Mouse (Mus musculus): ENCODE measurements around the gene Chmp6. TPM values are rescaled to one million over a fixed set of nuclear protein-coding genes. Genes with fewer than 3 reads are reported as not detected.
A peak's percentile ranks its signal among the peaks of the same experiment; 100 is the strongest.

The Chmp6 gene
- polyA plus RNA-seq, 1 experiment from 2014 or later: 94.0 TPM

- Histone ChIP-seq H3K4me3 (ENCODE audit: low read length) (no peak overlapping the region), H3K4me1 (ENCODE audit: control insufficient read depth, insufficient read depth, low read length) (peaks cover 42% of the 10 kb centered on the region), H3K9ac (ENCODE audit: low read depth, low read length) (no peak overlapping the region), H3K4me2 (replicated peaks; ENCODE audit: low read depth, low read length) (no peak overlapping the region; the same call in 1 of the 2 replicates), H3K9me3 (ENCODE audit: control insufficient read depth, low read length) (no peaks in the 10 kb centered on the region), H3K27me3 (ENCODE audit: control insufficient read depth, insufficient read depth, low read length) (no peaks in the 10 kb centered on the region), H3K36me3 (ENCODE audit: control insufficient read depth, insufficient read depth, low read length) (no peaks in the 10 kb centered on the region), H3K27ac (ENCODE audit: low read depth, low read length) (no peak overlapping the region)
- WGBS: 75% methylated on average over 7 of the region's 7 CpGs
- no peak for ATAC-seq (ENCODE audit: low FRiP score, low TSS enrichment)
Observed at GRCm38 (mm10) chr11:119945343-119945742, 32.1 kb downstream of the Chmp6 start.

DNA sequence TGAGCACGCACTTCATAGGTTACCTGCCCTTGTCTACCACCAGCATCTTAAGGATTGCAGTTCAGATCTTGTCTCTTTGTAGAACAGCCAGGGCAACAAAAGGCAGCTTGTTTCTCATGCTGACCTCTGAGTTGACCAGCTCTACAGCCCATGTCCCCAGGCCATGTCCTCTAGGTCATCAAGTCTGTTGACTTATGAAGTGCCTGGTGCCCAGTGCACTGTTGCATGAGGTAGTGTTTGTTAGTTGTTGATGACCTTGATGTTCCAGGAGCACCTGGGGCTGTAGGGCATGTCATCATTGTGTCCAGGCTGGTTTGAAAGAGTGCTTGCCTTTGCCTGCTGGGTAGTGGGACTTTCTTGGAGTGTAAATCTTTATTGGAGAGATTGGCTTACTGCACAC is 34.2 kb downstream of the Chmp6 start:
- Histone ChIP-seq H3K9me3 (ENCODE audit: control insufficient read depth, low read length) (no peaks in the 10 kb centered on the region), H3K27me3 (ENCODE audit: control insufficient read depth, insufficient read depth, low read length) (no peaks in the 10 kb centered on the region), H3K9ac (ENCODE audit: low read depth, low read length) (no peak overlapping the region), H3K4me2 (replicated peaks; ENCODE audit: low read depth, low read length) (no peak overlapping the region), H3K36me3 (ENCODE audit: control insufficient read depth, insufficient read depth, low read length) (no peaks in the 10 kb centered on the region), H3K4me1 (ENCODE audit: control insufficient read depth, insufficient read depth, low read length) (peaks cover 26% of the 10 kb centered on the region), H3K4me3 (ENCODE audit: low read length) (no peak overlapping the region), H3K27ac (ENCODE audit: low read depth, low read length) (no peak overlapping the region)
- ATAC-seq (ENCODE audit: low FRiP score, low TSS enrichment): no peak
- WGBS: 86% methylated on average over 1 of the region's 1 CpGs

GRCm38 (mm10) chr11:119947897-119948296 is 34.7 kb downstream of the Chmp6 start:
- Histone ChIP-seq H3K27ac (ENCODE audit: low read depth, low read length) (no peak overlapping the region), H3K9ac (ENCODE audit: low read depth, low read length) (no peak overlapping the region), H3K4me2 (replicated peaks; ENCODE audit: low read depth, low read length) (no peak overlapping the region), H3K4me3 (ENCODE audit: low read length) (no peak overlapping the region), H3K36me3 (ENCODE audit: control insufficient read depth, insufficient read depth, low read length) (no peaks in the 10 kb centered on the region), H3K4me1 (ENCODE audit: control insufficient read depth, insufficient read depth, low read length) (peaks cover 30% of the 10 kb centered on the region), H3K9me3 (ENCODE audit: control insufficient read depth, low read length) (no peaks in the 10 kb centered on the region), H3K27me3 (ENCODE audit: control insufficient read depth, insufficient read depth, low read length) (no peaks in the 10 kb centered on the region)
- 34% methylated on average over 2 of the region's 2 CpGs for WGBS
- ATAC-seq (ENCODE audit: low FRiP score, low TSS enrichment): no peak

DNA sequence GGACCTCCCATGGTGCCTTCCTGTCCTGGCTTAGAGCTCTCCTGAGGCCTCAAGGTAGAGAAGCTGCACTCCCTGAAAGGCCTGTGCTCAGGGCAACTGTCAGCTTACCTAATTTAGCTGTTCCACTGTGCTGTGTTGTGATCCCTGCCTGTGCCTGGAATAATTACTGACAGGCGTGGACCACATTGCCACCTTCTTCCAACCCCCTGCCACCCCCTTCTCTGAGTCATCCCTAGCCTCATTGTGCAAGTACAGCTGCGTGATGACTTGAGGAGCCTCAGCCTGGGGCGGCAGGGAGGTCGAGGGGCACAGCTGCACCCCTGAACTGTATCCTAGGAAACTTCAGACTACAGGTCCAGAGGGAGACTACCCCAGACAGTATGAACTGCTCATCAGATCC is 35.1 kb downstream of the Chmp6 start:
- Histone ChIP-seq H3K27me3 (ENCODE audit: control insufficient read depth, insufficient read depth, low read length) (no peaks in the 10 kb centered on the region), H3K36me3 (ENCODE audit: control insufficient read depth, insufficient read depth, low read length) (no peaks in the 10 kb centered on the region), H3K4me1 (ENCODE audit: control insufficient read depth, insufficient read depth, low read length) (peaks cover 35% of the 10 kb centered on the region), H3K27ac (ENCODE audit: low read depth, low read length) (no peak overlapping the region), H3K4me2 (replicated peaks; ENCODE audit: low read depth, low read length) (no peak overlapping the region), H3K4me3 (ENCODE audit: low read length) (no peak overlapping the region), H3K9ac (ENCODE audit: low read depth, low read length) (no peak overlapping the region), H3K9me3 (ENCODE audit: control insufficient read depth, low read length) (no peaks in the 10 kb centered on the region)
- no peak for ATAC-seq (ENCODE audit: low FRiP score, low TSS enrichment)
- 70% methylated on average over 4 of the region's 4 CpGs for WGBS

GRCm38 (mm10) chr11:119948803-119949202 is 35.6 kb downstream of the Chmp6 start:
- Histone ChIP-seq H3K27ac (ENCODE audit: low read depth, low read length) (no peak overlapping the region), H3K4me3 (ENCODE audit: low read length) (no peak overlapping the region), H3K27me3 (ENCODE audit: control insufficient read depth, insufficient read depth, low read length) (no peaks in the 10 kb centered on the region), H3K9ac (ENCODE audit: low read depth, low read length) (no peak overlapping the region), H3K9me3 (ENCODE audit: control insufficient read depth, low read length) (no peaks in the 10 kb centered on the region), H3K4me1 (ENCODE audit: control insufficient read depth, insufficient read depth, low read length) (peaks cover 34% of the 10 kb centered on the region), H3K4me2 (replicated peaks; ENCODE audit: low read depth, low read length) (no peak overlapping the region), H3K36me3 (ENCODE audit: control insufficient read depth, insufficient read depth, low read length) (no peaks in the 10 kb centered on the region)
- ATAC-seq (ENCODE audit: low FRiP score, low TSS enrichment): no peak
- WGBS: 87% methylated on average over 2 of the region's 2 CpGs

- WGBS: 95% methylated on average over 3 of the region's 3 CpGs
Observed at GRCm38 (mm10) chr11:119950535-119950934, 37.3 kb downstream of the Chmp6 start.

DNA sequence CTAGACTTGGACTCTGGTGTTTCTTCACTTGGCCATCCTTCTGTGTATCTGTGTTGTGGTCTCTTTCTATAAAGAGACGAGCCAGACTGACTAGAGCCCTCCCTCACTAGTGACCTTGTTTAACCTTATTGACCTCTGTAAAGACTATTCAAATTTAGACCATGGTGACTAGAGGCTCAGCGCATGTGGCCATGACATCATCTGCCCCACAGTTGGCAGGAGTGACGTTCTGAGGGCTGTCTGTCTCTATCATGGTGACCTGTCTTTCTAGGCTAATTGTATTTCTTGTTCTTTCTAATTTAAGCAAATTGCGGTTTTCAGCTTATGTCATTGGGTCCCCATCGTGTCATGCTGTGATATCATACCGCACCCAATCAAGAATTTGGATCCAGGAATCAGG is 38.1 kb downstream of the Chmp6 start:
- H3K4me1 ChIP-seq (ENCODE audit: control insufficient read depth, insufficient read depth, low read length): peaks cover 24% of the 10 kb centered on the region; the same call in 1 of the 2 replicates

More at GRCm38 (mm10) chr11:119950535-119950934, 37.3 kb downstream of the Chmp6 start:
- ATAC-seq (ENCODE audit: low FRiP score, low TSS enrichment): no peak
- H3K27ac ChIP-seq (ENCODE audit: low read depth, low read length): no peak overlapping the region
- no peak overlapping the region for H3K4me3 ChIP-seq (ENCODE audit: low read length)
- H3K9me3 ChIP-seq (ENCODE audit: control insufficient read depth, low read length): no peaks in the 10 kb centered on the region
- H3K4me1 ChIP-seq (ENCODE audit: control insufficient read depth, insufficient read depth, low read length): peaks cover 25% of the 10 kb centered on the region; the same call in 1 of the 2 replicates
- no peaks in the 10 kb centered on the region for H3K36me3 ChIP-seq (ENCODE audit: control insufficient read depth, insufficient read depth, low read length)
- no peak overlapping the region for H3K9ac ChIP-seq (ENCODE audit: low read depth, low read length)
- H3K27me3 ChIP-seq (ENCODE audit: control insufficient read depth, insufficient read depth, low read length): no peaks in the 10 kb centered on the region
- no peak overlapping the region for H3K4me2 ChIP-seq (replicated peaks; ENCODE audit: low read depth, low read length)

GRCm38 (mm10) chr11:119952429-119953224 is 39.4 kb downstream of the Chmp6 start:
- Histone ChIP-seq H3K4me2 (replicated peaks; ENCODE audit: low read depth, low read length) (no peak overlapping the region), H3K9ac (ENCODE audit: low read depth, low read length) (no peak overlapping the region), H3K9me3 (ENCODE audit: control insufficient read depth, low read length) (no peaks in the 10 kb centered on the region), H3K4me1 (ENCODE audit: control insufficient read depth, insufficient read depth, low read length) (peaks cover 24% of the 10 kb centered on the region), H3K36me3 (ENCODE audit: control insufficient read depth, insufficient read depth, low read length) (no peaks in the 10 kb centered on the region), H3K27ac (ENCODE audit: low read depth, low read length) (0 out of 2 replicates have a peak overlapping the region, but pooled peaks have one; percentile 24), H3K4me3 (ENCODE audit: low read length) (no peak overlapping the region), H3K27me3 (ENCODE audit: control insufficient read depth, insufficient read depth, low read length) (no peaks in the 10 kb centered on the region)
- no peak for ATAC-seq (ENCODE audit: low FRiP score, low TSS enrichment)
- WGBS: 71% methylated on average over 5 of the region's 5 CpGs

More for the DNA sequence above, 38.1 kb downstream of the Chmp6 start:
- Histone ChIP-seq H3K9ac (ENCODE audit: low read depth, low read length) (no peak overlapping the region), H3K9me3 (ENCODE audit: control insufficient read depth, low read length) (no peaks in the 10 kb centered on the region), H3K36me3 (ENCODE audit: control insufficient read depth, insufficient read depth, low read length) (no peaks in the 10 kb centered on the region), H3K4me3 (ENCODE audit: low read length) (no peak overlapping the region), H3K27me3 (ENCODE audit: control insufficient read depth, insufficient read depth, low read length) (no peaks in the 10 kb centered on the region), H3K27ac (ENCODE audit: low read depth, low read length) (no peak overlapping the region), H3K4me2 (replicated peaks; ENCODE audit: low read depth, low read length) (no peak overlapping the region)
- ATAC-seq (ENCODE audit: low FRiP score, low TSS enrichment): no peak
- 93% methylated on average over 6 of the region's 6 CpGs for WGBS

GRCm38 (mm10) chr11:119954233-119954632 is 41.0 kb downstream of the Chmp6 start:
- H3K27me3 ChIP-seq (ENCODE audit: control insufficient read depth, insufficient read depth, low read length): no peaks in the 10 kb centered on the region
- WGBS: 45% methylated on average over 4 of the region's 4 CpGs
- H3K9ac ChIP-seq (ENCODE audit: low read depth, low read length): no peak overlapping the region
- no peak overlapping the region for H3K4me2 ChIP-seq (replicated peaks; ENCODE audit: low read depth, low read length)
- H3K4me1 ChIP-seq (ENCODE audit: control insufficient read depth, insufficient read depth, low read length): peaks cover 20% of the 10 kb centered on the region
- H3K27ac ChIP-seq (ENCODE audit: low read depth, low read length): no peak overlapping the region
- no peak overlapping the region for H3K4me3 ChIP-seq (ENCODE audit: low read length)
- H3K9me3 ChIP-seq (ENCODE audit: control insufficient read depth, low read length): no peaks in the 10 kb centered on the region
- no peak for ATAC-seq (ENCODE audit: low FRiP score, low TSS enrichment)
- no peaks in the 10 kb centered on the region for H3K36me3 ChIP-seq (ENCODE audit: control insufficient read depth, insufficient read depth, low read length)
